Mouse (Mus musculus): ENCODE data around the gene Gm20479.

Gene Gm20479

GRCm38 (mm10) chr7:27314393-27314792, 42.8 kb downstream of the Gm20479 start:
- CTCF ChIA-PET, result no interaction called here

DNA sequence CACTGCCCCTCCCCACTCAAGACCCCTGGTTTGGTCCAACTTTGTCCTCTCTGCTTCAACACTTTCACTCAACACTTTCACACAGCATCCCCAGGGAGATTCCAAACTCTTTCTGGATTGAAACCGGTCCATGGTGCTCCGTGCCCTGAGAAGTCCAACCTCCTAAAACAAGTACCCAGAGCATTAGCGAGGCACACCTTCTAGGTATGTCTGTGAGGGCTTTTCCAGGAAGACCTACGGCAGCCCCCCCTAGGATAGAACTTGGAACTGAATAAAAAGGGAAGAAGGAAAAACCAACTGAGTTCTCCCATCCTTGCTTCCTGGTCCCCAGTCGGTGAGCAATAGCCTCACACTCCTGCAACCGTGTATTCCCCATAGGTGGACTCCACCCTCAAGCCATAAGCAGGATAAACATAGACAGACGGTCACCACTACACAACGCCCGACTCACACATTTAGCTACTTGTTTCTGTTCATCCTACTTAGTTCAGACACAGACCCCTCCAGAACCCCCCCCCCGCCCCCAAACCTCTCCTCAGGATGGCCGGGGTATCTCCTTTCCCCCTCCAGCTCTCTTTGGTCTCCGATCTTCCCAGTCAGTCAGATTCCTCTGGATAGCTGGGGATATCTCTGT, 45.5 kb downstream of the Gm20479 start:
- CTCF ChIA-PET, result no interaction called here

GRCm38 (mm10) chr7:27310996-27311535, 46.2 kb downstream of the Gm20479 start:
- CTCF ChIA-PET, result interaction anchor here (0.6 kb wide), 1 partner anchor 29 kb away, joined by 4 read pairs; no protein-coding TSS in a partner anchor

- CTCF ChIA-PET, result interaction anchor here (0.7 kb wide), 1 partner anchor 23 kb away, joined by 21 read pairs; no protein-coding TSS in a partner anchor
Measured at GRCm38 (mm10) chr7:27310306-27310705, 46.9 kb downstream of the Gm20479 start.

DNA sequence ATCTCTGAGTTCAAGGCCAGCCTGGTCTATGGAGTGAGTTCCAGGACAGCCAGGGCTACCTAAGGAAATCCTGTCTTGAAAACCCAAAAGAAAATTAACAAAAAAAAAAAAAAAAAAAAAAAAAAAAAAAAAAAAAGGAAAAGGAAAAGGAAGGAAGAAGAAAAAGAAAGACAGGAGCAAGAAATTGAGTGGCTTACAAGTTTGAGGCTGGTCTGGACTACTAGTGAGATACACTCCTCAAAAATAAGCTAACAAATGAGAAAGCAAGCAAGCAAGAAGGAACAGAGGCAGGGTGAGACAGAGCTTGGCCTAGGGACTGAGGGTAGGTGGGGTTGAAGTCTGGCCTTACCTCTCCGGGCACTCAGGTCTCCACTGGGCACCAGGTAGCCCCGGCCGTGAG, 47.4 kb downstream of the Gm20479 start:
- CTCF ChIA-PET, result interaction anchor here (0.6 to 0.7 kb wide), 2 partner anchors 23 to 36 kb away, joined by 5 to 21 read pairs; no protein-coding TSS in a partner anchor

- CTCF ChIA-PET, result no interaction called here
Measured at GRCm38 (mm10) chr7:27308821-27309549, 48.2 kb downstream of the Gm20479 start.

- CTCF ChIA-PET, result interaction anchor here (0.7 kb wide), 1 partner anchor 22 kb away, joined by 5 read pairs; no protein-coding TSS in a partner anchor
Measured at GRCm38 (mm10) chr7:27307551-27307950, 49.7 kb downstream of the Gm20479 start.

- CTCF ChIA-PET, result no interaction called here
Measured at GRCm38 (mm10) chr7:27306161-27307160, 50.8 kb downstream of the Gm20479 start.

DNA sequence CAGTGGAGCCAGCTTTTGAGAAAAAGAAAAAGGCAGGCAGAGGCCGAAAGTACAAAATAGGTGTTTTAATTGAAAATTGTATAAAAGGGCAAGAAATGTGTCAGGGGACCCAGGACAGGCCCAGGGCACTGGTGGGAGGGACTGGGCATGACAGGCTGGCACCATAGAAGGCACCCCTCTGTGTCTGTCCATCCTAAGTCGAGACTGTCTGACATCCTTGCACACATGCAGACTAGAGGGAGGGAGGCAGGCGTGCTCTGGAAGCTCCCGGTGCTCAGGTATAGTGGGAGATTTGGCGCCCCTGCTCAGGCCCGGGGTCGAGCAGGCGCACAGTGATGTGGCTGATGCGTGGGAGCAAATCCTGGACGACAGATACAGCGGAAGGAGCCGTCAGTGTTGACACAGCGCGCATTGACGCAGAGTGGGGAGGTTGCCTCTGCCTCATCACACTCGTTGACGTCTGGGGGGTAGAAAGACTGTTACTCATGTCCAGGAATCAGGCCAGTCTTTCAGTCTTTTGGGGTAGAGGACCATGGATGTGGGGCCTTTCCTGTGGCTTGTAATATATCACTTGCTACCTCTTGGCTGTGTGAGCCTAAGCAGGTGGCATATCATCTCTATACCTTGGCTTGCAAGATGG, 52.0 kb downstream of the Gm20479 start:
- CTCF ChIA-PET, result no interaction called here
